Mouse (Mus musculus) c-Kit-positive CD71-positive TER-119-negative erythroid progenitor cells, embryonic 14.5 days (primary cell): ENCODE results near the gene Spg7.
A peak's percentile ranks its signal among the peaks of the same experiment; 100 is the strongest.
"Not testable (repeated sequence)": the region's sequence is repeated elsewhere in the genome, so short reads cannot be mapped to it uniquely, and the experiment has no call there.

Source experiments
- DNase-seq: peaks from one replicate; pipeline ENCODE4 v3.0.0-alpha.2; 2013; ENCODE audit warnings: low read depth

Gene Spg7

GRCm38 (mm10) chr8:123041008-123041773 lies 21.6 kb upstream of the Spg7 start:
- DNase-seq: no peak

GRCm38 (mm10) chr8:123041774-123042105 lies 21.0 kb upstream of the Spg7 start:
- no peak for DNase-seq

DNA sequence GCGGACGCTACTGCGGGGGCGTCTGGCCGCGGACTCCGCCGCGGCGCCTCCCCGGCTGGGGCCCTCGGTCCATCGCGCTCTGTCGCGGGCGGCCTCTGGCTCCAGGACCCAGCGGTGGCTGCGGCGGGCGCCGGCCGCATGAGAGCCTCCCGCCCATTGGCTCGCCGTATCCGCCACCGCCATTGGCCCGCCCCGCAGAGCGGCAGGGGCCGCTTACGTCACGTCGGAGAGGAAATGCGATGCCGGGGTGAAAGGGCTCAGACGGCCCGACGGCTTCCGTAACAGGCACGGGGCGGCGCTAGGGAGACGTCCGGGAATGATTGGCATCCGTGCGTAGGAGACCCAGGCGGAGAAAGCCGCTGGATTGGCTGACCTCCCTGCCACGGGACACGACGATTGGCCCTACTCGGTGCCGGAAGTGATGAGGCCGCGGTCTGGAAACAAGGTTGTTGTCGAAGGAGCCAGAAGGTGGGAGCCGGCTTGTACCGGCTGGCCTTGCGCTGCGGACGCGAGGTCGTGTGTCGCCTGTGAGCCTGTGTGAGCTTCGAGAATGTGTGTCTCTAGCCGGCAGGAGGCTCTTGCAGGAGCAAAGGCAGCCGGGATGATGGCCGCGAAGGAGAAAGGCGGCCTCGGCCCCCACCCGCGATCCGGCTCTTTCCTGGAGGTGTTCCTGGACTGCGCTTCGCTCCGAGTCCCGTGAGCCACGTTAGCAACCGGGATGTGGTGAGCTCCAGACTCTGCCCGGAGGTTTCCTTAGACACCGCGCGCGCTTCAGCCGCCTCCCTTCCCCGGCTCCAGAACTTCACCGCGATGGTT lies 20.4 kb upstream of the Spg7 start, which contains the start of gene Ankrd11:
Gene Ankrd11 (minus strand): TSS at position 120 of the 816 bp plus-strand sequence.
- peak; percentile 99 for DNase-seq

- no peak for DNase-seq
These were observed 19.6 kb upstream of the Spg7 start for GRCm38 (mm10) chr8:123042974-123043625.

GRCm38 (mm10) chr8:123043941-123044340 lies 18.8 kb upstream of the Spg7 start:
- DNase-seq: no peak

- not testable (repeated sequence) for DNase-seq
These were observed 17.9 kb upstream of the Spg7 start for GRCm38 (mm10) chr8:123044743-123045425.

- DNase-seq: no peak
These were observed 16.0 kb upstream of the Spg7 start for GRCm38 (mm10) chr8:123046706-123047105.

GRCm38 (mm10) chr8:123047827-123048226 lies 14.9 kb upstream of the Spg7 start:
- DNase-seq: no peak

DNA sequence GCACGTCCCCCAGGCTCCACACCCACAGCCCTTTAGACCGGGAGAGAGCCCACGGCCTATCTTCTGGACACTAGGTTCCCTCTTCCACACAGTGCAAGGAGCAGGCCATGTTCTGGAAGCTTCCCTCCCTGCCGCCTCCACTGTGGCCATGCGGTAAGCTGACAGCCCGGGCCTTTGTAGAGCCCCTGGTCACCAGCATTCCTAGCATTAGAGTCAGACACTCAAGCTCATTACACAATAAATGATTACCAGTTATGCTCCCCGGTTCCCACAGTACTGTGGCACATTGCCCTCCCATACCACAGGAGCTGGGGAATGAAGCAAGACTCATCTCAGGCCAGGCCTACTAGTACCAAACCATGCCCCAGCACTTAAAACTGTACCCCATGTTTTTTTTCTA lies 14.3 kb upstream of the Spg7 start:
- DNase-seq: no peak

DNA sequence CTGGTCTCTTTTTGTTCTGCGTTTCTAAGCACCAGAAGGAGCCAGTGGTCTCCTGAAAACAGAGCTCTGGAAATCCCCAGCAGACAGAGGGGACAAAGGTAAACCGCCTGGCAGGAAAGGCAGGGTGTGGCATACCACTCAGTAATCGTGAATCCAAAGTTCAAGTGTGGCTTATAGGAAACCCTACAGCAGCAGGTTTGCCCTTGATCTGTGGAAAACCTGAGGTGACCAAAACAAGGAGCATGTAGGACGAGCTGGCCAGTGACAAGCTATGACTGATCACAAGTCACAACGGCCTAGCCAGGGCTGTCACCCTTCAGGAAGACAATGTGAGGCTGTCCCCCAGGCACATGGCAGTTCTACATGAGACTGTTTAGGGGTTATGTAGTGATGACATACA lies 11.3 kb upstream of the Spg7 start:
- DNase-seq: no peak

DNA sequence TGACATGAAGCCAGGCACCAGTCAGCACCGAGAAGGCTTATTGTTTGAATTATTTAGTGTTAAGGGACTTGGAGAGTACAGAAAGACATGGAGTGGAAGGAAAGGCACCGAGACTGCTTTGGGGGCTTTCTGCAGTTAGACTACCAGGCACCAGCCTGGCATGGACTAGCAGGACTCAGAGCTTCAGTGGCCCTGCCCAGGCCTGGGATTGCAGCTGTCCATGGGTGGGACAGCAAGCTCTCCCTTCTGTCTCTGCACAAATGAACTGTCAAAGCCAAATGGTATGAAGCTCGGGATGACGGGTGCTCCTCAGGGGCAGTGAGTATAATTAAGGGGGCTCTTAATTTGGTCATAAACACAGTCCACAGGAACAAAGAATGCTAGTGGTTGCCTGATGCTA lies 1.3 kb downstream of the Spg7 start:
- no peak for DNase-seq

DNA sequence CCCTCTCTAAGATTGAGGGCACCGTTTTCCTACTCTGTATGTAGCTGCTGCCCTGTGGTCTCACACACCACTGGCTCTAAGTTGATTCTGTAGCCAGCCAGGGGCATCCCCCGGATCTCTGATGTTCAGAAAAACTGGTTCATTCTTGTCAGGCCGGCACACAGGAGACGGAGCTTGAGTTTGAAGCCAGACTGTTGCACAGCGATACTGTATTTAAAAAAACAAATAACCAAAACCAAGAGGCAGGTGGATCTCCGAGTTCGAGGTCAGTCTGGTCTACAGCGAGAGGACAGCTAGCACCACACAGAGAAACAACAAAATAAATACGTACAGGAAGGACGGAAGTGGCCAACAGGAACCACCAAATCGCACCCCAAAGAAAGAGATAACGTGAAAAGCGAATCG lies 2.1 kb downstream of the Spg7 start:
- DNase-seq: no peak

DNA sequence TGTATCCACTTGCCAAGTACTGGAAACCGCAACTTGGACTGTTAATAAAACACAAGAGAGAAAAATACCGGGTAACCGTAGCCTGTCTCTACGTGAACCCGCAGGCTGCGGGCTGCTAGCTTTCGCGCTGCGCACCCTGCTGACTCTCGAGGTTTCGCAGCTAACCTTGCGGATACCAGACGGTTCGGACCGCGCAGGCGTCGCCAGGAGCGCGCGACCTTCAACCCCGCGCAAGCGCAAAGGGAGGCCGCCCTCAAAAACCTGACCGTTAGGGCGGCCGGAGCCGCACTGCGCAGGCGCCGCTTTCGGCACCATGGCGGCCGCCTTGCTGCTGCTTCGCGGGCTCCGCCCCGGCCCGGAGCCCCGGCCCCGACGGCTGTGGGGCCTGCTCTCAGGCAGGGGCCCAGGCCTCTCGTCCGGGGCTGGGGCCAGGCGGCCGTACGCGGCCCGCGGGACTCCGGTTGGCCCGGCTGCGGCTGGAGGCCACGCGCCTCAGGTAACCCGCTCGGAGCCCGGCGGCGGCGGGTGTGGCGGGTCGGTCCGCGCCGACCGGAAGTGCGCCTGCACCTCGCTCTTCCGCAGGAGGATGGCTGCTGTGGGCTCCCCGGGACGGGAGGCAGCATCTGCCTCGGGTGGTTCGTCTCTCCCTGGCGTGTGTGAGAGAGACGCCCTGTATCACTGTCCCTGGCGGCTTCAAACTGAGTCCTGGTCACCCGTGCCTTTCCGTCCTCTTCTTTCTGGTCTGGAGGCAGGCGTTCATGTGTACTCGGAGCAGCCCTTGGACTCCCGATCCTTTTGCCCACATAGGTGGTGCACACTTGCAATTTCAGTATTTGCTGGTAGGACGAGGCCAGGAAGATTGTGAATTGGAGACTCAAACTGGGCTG lies 2.7 kb downstream of the Spg7 start:
- DNase-seq: peak; percentile 96

DNA sequence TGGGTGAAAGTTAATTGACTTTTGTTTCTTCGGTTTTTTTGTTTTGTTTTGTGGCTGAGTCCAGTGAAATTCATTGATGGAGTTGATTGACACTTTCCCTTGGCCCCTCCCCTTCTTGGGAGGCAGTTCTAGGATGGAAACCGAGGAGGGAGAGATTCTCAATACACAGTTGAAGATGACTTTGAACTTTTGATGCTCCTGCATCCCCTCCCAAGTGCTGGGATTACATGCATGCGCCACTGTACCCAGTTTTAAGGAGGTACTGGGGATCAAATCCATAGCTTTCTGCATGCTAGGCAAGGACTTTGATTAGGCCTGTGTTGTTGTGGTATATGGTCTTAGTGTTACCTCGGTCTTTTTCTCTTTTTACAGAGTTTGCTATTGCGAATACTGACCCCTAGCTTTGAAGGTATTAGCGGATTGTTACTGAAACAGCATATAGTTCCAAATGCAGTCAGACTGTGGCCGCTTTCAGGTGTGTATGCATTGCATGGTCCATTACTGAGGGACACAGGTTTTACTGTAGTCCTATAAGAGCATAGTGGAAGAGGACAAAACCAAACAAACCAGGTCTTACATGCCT lies 3.5 kb downstream of the Spg7 start:
- peak; percentile 40 for DNase-seq

- no peak for DNase-seq
These were observed 8.4 kb downstream of the Spg7 start for GRCm38 (mm10) chr8:123071176-123071575.

GRCm38 (mm10) chr8:123077213-123077612 lies 14.5 kb downstream of the Spg7 start:
- DNase-seq: no peak

- no peak for DNase-seq
These were observed 20.3 kb downstream of the Spg7 start for GRCm38 (mm10) chr8:123082993-123083392.

DNA sequence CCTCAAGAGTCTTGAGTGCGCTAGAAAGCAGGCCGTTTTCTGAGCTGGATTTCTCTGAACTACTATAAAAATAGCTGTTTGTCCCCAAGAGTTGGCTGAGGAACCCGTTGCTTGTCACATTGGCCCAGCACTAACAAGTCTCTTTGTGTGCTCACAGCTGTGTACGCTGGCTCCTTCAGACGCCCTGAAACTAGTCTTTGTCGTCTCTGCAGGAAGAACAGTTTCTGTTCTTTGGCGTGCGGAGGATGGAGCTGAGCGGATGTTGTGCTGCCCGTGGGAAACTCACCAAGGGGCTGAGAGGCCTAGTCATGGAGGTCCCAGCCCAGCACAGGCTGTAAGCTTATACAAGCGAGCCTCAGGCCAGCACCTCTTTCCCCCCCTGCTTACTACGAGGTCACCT lies 20.9 kb downstream of the Spg7 start:
- DNase-seq: no peak

- DNase-seq: no peak
These were observed 24.5 kb downstream of the Spg7 start for GRCm38 (mm10) chr8:123087289-123087688.

- no peak for DNase-seq
These were observed 34.5 kb downstream of the Spg7 start for GRCm38 (mm10) chr8:123097216-123097615.
